Mouse (Mus musculus) liver, embryonic 12.5 days (tissue): ENCODE data around the gene Lhx8. TPM values are rescaled to one million over a fixed set of nuclear protein-coding genes. Genes with fewer than 3 reads are reported as not detected.
A peak's percentile ranks its signal among the peaks of the same experiment; 100 is the strongest.

ENCODE experiments used
- ATAC-seq: fragments of 200-750 bp; cut with Nextera tagmentation; 2 replicates; pipeline ENCODE4 v1.8.0; 2017; ENCODE audit warnings: moderate number of reproducible peaks, mild to moderate bottlenecking, moderate library complexity
- H3K27ac ChIP-seq: fragments of 300-500 bp; sonication (generic); 2 replicates; pipeline ENCODE4 v1.5.1; 2016; ENCODE audit warnings: mild to moderate bottlenecking
- H3K27me3 ChIP-seq: fragments of 300-500 bp; sonication (generic); replicated peaks from 2 replicates; pipeline ENCODE4 v1.6.1; 2016; ENCODE audit warnings: mild to moderate bottlenecking, moderate library complexity
- H3K36me3 ChIP-seq: fragments of 300-500 bp; sonication (generic); 2 replicates; pipeline ENCODE4 v1.6.1; 2016; ENCODE audit warnings: mild to moderate bottlenecking, moderate library complexity
- H3K4me1 ChIP-seq: fragments of 300-500 bp; sonication (generic); 2 replicates; pipeline ENCODE4 v1.6.1; 2016
- H3K4me2 ChIP-seq: fragments of 300-500 bp; sonication (generic); 2 replicates; pipeline ENCODE4 v1.6.1; 2016; ENCODE audit warnings: mild to moderate bottlenecking, moderate library complexity
- H3K4me3 ChIP-seq: fragments of 300-500 bp; sonication (generic); 2 replicates; pipeline ENCODE4 v1.5.1; 2016; ENCODE audit warnings: mild to moderate bottlenecking, moderate library complexity
- H3K9ac ChIP-seq: fragments of 300-500 bp; sonication (generic); 2 replicates; pipeline ENCODE4 v1.6.1; 2016; ENCODE audit warnings: mild to moderate bottlenecking, moderate library complexity
- H3K9me3 ChIP-seq: fragments of 300-500 bp; sonication (generic); replicated peaks from 2 replicates; pipeline ENCODE4 v1.6.1; 2016; ENCODE audit warnings: mild to moderate bottlenecking, moderate library complexity
- WGBS: fragments of 180-500 bp; shearing (Covaris S2); methylation state at CpG from one replicate; pipeline ENCODE4 v1.1.7; 2016; ENCODE audit not compliant: insufficient replicate concordance; 5-methylcytosine and 5-hydroxymethylcytosine counted together
- polyA plus RNA-seq: library from polyadenylated mRNA; unstranded; fragments of >200 nt; fragmentation: Nextera tagmentation; extraction: Ambion mirVana; gene quantifications from 2 replicates; pipeline ENCODE4 v1.2.1, GENCODE M21; 2016

Lhx8 gene
- polyA plus RNA-seq, 1 experiment from 2014 or later, result not detected

DNA sequence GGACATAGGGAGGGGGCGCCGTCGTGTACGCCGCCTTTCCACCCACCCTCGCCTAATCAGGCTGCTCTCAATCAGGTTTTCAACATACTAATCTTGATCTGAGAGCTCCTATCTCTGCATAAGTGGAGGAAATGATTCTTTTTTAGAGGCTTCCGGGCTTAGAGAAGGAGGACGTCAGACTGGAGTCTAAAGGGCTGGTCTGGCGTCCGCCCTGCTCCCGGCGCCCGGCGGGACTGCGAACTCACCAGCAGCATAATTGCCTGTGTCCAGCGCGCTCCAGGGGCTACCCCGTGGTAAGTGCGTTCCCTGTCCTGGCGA, 1.7 kb upstream of the Lhx8 start:
- H3K27ac ChIP-seq, result no peak overlapping the region
- peak overlapping the region; percentile 34 for H3K4me2 ChIP-seq
- peak overlapping the region; percentile 15; the same call in 1 of the 2 replicates for H3K4me3 ChIP-seq
- H3K36me3 ChIP-seq, result no peaks in the 10 kb centered on the region
- no peaks in the 10 kb centered on the region for H3K9me3 ChIP-seq
- peaks cover 10% of the 10 kb centered on the region; the same call in 1 of the 2 replicates for H3K4me1 ChIP-seq
- no peak overlapping the region for H3K9ac ChIP-seq
- ATAC-seq, result no peak
- peaks cover 99% of the 10 kb centered on the region for H3K27me3 ChIP-seq
- WGBS, result under 1% methylated on average over 20 of the region's 20 CpGs

DNA sequence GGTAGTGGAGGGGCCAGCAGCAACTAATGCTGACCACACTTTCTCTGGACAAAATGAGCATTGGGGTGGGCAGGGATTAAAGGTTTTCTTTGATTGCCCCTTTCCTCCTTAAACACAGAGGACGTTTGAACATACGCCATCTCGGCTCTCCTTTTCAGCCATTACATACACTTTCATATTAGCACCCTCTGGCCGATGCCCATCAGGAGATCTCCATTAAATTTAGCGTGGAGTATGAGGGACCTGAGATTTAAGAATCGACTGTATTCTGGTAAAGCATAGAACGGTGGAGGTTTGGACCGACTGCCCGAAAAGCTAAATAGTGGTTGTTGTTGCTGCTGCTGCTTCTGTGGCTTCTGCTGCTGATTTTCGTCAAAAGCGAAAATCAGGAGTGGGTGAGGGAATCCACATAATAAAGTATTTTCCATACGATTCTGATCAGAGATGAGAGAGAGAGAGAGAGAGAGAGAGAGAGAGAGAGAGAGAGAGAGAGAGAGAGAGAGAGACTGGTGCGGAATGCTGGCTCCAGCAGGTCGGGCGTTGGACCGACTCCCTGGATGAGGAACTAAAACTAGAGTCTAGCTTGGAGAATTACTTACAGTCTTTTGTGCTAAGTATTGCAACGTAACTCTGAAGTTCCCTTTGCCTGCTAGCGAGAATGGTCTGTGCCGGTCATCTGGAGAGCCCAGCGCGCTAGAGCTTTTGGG, 1.2 kb upstream of the Lhx8 start:
- peak overlapping the region; percentile 34 for H3K4me2 ChIP-seq
- H3K27ac ChIP-seq, result no peak overlapping the region
- H3K27me3 ChIP-seq, result peaks cover 99% of the 10 kb centered on the region
- no peak for ATAC-seq
- H3K4me3 ChIP-seq, result peak overlapping the region; percentile 15; the same call in 1 of the 2 replicates
- H3K9me3 ChIP-seq, result no peaks in the 10 kb centered on the region
- H3K36me3 ChIP-seq, result no peaks in the 10 kb centered on the region
- WGBS, result 2% methylated on average over 21 of the region's 21 CpGs
- H3K4me1 ChIP-seq, result peaks cover 10% of the 10 kb centered on the region; the same call in 1 of the 2 replicates
- H3K9ac ChIP-seq, result no peak overlapping the region

DNA sequence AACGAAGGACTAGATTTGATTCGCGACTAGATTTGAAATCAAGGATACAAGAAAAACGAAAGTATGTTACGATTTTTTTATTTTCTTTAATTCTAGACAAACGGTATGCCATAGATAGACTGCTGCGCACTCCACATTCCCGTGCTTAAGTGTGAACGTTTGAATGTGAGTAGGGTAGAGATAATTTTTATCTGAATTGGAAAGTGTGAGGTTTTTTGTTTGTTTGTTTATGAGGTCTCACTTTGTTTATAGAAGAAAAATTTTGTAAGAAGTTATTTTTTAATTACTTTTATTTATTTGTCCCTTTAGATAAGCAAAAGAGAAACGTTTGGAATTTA, 513 bp upstream of the Lhx8 start:
- peaks cover 99% of the 10 kb centered on the region for H3K27me3 ChIP-seq
- no peak overlapping the region for H3K9ac ChIP-seq
- H3K36me3 ChIP-seq, result no peaks in the 10 kb centered on the region
- no peak overlapping the region for H3K4me3 ChIP-seq
- no peak for ATAC-seq
- no peak overlapping the region for H3K4me2 ChIP-seq
- H3K27ac ChIP-seq, result no peak overlapping the region
- H3K9me3 ChIP-seq, result no peaks in the 10 kb centered on the region
- peaks cover 10% of the 10 kb centered on the region; the same call in 1 of the 2 replicates for H3K4me1 ChIP-seq
- 2% methylated on average over 10 of the region's 10 CpGs for WGBS

DNA sequence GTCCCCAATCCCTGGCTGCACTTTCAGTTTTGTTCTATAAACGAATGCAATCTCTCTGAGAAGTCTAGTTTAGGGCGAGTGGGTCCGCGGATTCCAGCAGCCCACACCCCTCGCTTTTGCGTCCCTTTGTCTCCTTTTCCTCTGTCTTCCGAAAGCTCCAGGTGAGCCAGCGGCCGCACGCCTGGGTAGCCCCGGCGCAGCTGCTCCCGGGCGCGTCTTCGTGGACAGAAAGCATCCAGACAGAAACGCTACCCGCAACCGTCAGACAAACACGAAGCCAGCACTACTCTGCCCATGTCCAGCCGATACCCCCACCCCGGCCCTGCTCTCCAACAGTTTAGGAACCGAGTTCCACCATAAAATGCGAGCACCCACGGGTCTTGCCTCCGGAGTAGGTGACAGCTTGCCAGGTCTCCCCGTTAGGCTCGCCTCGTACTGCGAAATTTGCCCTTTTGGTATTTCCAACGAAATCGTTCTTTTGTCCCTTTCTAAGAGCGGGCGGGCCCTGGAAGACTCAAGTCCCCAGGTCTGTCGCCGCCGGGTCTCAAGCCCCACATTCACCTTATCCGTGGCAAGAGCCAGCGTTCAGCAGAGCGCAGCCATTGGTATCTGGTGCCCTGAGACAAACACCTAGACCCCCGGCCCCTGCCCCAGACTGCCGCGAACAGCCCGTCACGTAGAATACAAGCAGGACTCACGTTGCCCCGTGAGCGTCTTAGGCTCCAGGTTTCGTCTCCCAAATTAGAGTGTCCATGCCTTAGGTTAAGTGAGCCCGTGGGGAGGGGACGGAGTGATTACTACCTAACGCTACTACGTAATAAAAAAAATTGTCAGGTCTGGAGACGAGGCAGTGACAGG, 907 bp downstream of the Lhx8 start:
- Histone ChIP-seq H3K36me3 (no peaks in the 10 kb centered on the region), H3K9ac (no peak overlapping the region), H3K4me3 (no peak overlapping the region; the same call in 1 of the 2 replicates), H3K4me2 (peak overlapping the region; percentile 16; the same call in 1 of the 2 replicates), H3K27me3 (peaks cover 99% of the 10 kb centered on the region), H3K27ac (no peak overlapping the region), H3K9me3 (no peaks in the 10 kb centered on the region), H3K4me1 (peaks cover 10% of the 10 kb centered on the region; the same call in 1 of the 2 replicates)
- no peak; the same call in 1 of the 2 replicates for ATAC-seq
- 1% methylated on average over 54 of the region's 54 CpGs for WGBS

DNA sequence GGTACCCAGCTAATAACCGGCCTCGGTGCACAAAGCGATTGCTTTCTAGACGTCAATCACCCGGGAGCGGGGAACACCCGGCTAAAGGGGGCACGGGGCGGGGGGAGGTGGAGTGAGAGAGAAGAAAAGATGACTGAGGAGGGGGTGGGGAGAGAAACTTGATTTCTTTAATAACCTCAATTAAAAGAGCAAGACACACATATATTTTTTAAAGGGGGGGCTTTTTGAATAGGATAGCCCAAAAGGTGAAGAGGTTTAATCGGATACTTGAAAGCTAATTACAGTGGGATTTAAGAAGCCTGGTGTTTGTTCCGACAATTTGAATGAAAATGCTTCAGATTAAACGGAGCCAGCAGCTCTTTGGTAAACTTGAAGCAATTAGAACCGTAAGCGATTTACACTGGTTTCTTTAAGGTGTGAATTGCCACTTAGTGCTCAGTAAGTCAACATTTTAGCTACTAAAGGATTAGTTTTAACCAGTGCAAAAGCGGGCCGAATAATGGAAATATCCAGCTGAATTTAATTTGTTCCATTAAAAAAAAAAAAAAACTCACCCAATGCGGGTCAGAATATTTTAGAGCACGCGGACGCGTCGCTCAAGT, 1.6 kb downstream of the Lhx8 start:
- Histone ChIP-seq H3K27me3 (peaks cover 99% of the 10 kb centered on the region), H3K36me3 (no peaks in the 10 kb centered on the region), H3K9ac (no peak overlapping the region), H3K4me3 (peak overlapping the region; percentile 26), H3K4me1 (peaks cover 10% of the 10 kb centered on the region; the same call in 1 of the 2 replicates), H3K4me2 (peak overlapping the region; percentile 48), H3K9me3 (no peaks in the 10 kb centered on the region), H3K27ac (no peak overlapping the region)
- ATAC-seq, result no peak
- 1% methylated on average over 22 of the region's 22 CpGs for WGBS

DNA sequence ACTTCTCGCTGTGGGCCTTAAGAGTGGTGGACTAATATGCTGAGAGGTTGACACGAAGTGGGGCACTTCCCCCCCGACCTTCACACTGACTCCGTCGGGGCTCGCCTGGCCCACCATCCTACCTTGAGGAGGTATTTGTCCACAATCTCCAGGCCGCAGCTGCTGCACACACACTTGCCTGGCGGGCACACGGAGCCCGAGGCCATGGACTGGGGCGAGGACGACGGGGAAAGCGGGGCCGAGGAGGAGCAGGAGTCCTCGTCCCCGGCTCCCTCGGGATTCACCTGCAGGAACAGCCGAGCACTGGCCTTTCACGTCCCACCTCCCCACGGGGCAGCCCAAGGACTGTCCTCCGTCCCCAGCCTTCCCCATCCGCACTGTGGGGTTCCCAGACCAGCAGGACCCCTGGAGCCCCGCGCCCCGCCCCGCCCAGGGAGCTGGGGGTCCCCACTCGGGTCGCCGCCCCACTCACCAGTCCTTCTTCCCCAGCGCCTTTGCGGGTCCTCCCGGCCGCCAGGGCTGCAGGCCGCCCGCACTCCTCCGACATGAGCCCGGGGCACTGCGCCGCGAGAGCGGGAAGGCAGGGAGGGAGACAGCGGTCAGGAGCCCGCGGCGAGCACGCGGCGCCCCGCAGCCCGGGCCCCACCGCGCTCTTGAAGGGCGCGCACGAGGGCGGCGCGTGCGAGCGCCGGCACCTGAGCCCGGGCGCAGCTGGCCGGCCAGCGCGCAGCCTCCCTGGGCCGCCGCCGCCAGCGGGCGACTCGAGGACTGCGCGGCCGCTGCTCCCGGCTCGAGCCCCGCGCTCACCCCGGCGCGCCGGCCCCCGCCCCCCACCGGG, 2.4 kb downstream of the Lhx8 start:
- peak overlapping the region; percentile 48 for H3K4me2 ChIP-seq
- no peaks in the 10 kb centered on the region for H3K36me3 ChIP-seq
- H3K4me1 ChIP-seq, result peaks cover 10% of the 10 kb centered on the region; the same call in 1 of the 2 replicates
- no peak overlapping the region for H3K9ac ChIP-seq
- peaks cover 97% of the 10 kb centered on the region for H3K27me3 ChIP-seq
- 3% methylated on average over 73 of the region's 86 CpGs for WGBS
- H3K27ac ChIP-seq, result no peak overlapping the region
- peak overlapping the region; percentile 26 for H3K4me3 ChIP-seq
- no peaks in the 10 kb centered on the region for H3K9me3 ChIP-seq
- peak; percentile 37; the same call in 1 of the 2 replicates for ATAC-seq

DNA sequence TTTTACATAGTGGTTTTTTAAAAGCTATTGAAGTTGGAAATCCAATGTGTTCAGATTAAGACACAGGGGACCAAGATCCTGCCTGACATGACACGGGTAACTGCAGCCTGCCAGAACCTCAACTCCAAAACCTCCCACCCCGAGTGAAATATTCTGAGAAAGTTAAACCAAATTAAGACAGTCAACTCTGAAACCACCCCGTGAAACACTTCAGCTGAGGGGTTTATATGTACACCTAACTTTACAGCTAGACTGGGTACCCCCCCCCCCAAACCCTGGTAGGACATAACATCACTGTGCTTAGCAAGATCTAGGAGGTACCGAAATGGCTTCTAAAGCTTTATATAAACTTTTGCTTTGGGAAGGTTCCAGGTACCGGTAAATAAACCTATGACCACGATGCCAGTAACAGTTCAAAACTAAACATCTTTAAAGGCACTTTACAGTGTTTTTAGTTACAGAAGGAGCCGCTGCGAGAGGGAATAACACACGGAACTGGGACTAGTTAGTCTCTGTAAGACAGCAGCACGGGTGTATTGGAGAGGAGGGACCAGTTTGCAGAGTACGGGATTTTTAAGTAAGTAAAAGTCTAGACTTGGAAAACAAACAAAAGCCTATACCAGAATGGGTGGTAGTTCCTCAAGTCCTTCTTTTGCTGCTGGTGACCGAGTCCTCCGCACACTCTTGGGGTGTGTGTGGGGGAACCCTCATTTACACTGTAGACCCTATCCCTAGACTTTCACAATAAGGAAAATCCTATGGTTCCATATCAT, 3.2 kb downstream of the Lhx8 start:
- no peak for ATAC-seq
- Histone ChIP-seq H3K4me2 (no peak overlapping the region), H3K4me3 (no peak overlapping the region), H3K9ac (no peak overlapping the region), H3K36me3 (no peaks in the 10 kb centered on the region), H3K4me1 (peaks cover 9% of the 10 kb centered on the region; the same call in 1 of the 2 replicates), H3K27me3 (peaks cover 94% of the 10 kb centered on the region), H3K9me3 (no peaks in the 10 kb centered on the region), H3K27ac (no peak overlapping the region)
- WGBS, result 4% methylated on average over 13 of the region's 13 CpGs

DNA sequence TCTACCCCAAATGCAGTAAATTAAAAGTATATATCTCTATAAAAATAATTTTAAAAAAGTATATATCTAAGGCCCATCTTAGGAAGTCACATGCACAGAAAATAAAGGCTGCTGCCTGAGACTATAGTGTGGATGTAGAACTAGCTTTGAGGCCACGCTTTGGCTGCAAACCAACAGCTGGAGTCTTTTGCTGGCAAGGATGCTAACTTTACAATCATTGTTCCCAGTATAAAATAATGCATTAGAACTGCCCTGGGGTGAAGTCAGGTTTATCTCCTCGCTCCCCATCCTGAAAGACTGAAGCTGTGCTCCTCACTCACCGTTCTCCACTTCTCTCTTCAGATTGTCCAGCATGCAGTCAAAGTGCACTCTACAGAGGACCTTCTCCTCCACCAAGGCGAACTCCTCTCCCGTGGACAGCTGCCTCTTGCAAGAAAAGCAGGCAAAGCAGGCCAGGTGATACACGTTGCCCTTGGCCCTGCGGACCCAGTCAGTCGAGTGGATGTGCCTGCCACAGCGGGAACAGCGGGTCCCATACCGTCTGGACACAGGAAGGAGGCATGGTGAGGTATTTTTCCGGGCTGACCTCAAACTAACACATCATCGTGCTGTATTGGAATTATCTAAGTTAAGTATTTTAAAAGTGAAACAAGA, 8.4 kb downstream of the Lhx8 start:
- Histone ChIP-seq H3K27me3 (peaks cover 68% of the 10 kb centered on the region), H3K4me3 (no peak overlapping the region), H3K4me1 (no peaks in the 10 kb centered on the region), H3K4me2 (no peak overlapping the region), H3K9me3 (no peaks in the 10 kb centered on the region), H3K27ac (no peak overlapping the region), H3K9ac (no peak overlapping the region), H3K36me3 (no peaks in the 10 kb centered on the region)
- 44% methylated on average over 13 of the region's 13 CpGs for WGBS
- no peak for ATAC-seq

DNA sequence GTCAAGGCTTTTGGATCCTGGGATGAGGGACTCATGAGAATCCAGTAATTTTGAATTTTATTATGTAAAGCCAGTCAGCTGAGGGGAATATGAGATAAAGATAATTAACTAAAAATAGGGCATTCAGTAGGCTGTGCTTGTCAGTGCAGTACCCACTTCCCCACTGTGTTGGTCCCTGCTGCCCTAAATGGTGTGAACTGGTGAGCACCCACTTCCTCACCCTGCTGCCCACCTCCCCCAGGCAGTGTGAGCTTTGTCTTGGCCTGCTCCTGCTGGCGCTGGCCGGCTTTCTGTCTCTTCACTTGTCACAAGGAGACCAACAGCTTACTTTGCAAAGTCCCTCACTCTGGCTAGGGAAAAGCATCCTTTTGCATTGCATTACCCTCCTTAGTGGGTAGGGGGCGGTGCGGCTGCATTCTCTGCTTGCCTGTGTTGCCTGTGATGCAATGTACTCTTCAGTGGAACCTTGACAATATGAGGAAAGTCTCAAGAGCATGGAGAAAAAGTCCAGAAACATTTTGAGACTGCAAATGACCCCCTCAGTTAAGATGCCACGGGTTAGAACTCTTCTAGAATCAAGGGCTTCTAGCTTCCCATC, 12.7 kb downstream of the Lhx8 start:
- no peak overlapping the region for H3K9ac ChIP-seq
- no peak for ATAC-seq
- H3K4me1 ChIP-seq, result no peaks in the 10 kb centered on the region
- no peak overlapping the region for H3K4me3 ChIP-seq
- peaks cover 28% of the 10 kb centered on the region for H3K27me3 ChIP-seq
- no peaks in the 10 kb centered on the region for H3K36me3 ChIP-seq
- 9% methylated on average over 5 of the region's 5 CpGs for WGBS
- H3K9me3 ChIP-seq, result no peaks in the 10 kb centered on the region
- H3K4me2 ChIP-seq, result no peak overlapping the region
- no peak overlapping the region for H3K27ac ChIP-seq

DNA sequence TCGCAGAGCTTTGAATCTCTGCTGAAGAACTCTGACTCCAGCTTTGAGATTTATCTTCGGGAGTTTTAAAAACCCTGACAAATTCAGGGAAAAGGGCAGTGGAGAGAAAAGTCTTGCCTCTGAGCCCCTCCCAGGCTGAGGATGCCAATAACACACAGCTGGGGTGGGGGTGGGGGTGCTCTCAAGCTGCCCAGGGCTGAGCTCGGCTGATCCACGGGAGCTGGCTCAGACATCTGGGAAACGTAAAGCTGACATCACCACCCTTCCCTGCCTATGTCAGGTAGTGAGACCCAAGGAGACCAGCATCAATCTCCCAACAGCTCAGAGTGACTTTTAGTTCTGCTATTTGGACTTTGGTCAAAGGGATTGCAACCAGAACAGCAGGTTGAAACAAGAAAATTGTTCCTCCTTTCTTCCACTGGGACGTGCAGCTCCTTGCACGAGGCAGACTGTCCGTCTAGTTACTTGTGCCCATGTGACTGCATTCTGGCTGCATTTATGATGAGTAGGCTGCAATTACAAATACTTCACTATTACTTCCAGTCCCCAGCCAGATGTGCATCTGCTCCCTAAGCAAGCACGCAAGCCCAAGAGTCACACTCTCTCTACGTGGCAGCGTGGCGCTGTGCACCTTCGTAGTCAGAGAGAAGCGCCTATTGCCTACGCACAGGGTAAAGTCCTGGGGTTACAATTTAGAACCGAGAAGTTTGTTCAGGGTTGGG, 25.1 kb downstream of the Lhx8 start:
- Histone ChIP-seq H3K36me3 (no peaks in the 10 kb centered on the region), H3K9ac (no peak overlapping the region), H3K4me3 (no peak overlapping the region), H3K27ac (no peak overlapping the region), H3K4me1 (no peaks in the 10 kb centered on the region), H3K27me3 (0 out of 2 replicates have a peak, but pooled peaks cover 5% of the 10 kb centered on the region), H3K9me3 (no peaks in the 10 kb centered on the region), H3K4me2 (no peak overlapping the region)
- ATAC-seq, result no peak
- 66% methylated on average over 16 of the region's 16 CpGs for whole genome bisulfite sequencing
